Mouse (Mus musculus) forebrain, embryonic 11.5 days (tissue): ENCODE data around the gene Zbtb42. TPM values are rescaled to one million over a fixed set of nuclear protein-coding genes. Genes with fewer than 3 reads are reported as not detected.
A peak's percentile ranks its signal among the peaks of the same experiment; 100 is the strongest.

Source experiments
- ATAC-seq: fragments of 200-750 bp; cut with Nextera tagmentation; replicated peaks from 2 replicates; pipeline ENCODE4 v1.8.0; 2017; ENCODE audit warnings: moderate TSS enrichment; ENCODE audit not compliant: low FRiP score
- DNase-seq: peaks from one replicate; pipeline ENCODE4 v3.0.0-alpha.2; 2017; ENCODE audit warnings: low spot score
- H3K27ac ChIP-seq: fragments of 300-500 bp; sonication (generic); 2 replicates; pipeline ENCODE4 v1.5.1; 2014; ENCODE audit warnings: low read depth, low read length
- H3K27me3 ChIP-seq: fragments of 300-500 bp; sonication (generic); 2 replicates; pipeline ENCODE4 v1.6.1; 2014; ENCODE audit warnings: mild to moderate bottlenecking, low read length, mixed read lengths; ENCODE audit not compliant: control insufficient read depth, insufficient read depth
- H3K36me3 ChIP-seq: fragments of 300-500 bp; sonication (generic); 2 replicates; pipeline ENCODE4 v1.6.1; 2014; ENCODE audit warnings: mild to moderate bottlenecking, low read length, moderate library complexity, mixed read lengths; ENCODE audit not compliant: control insufficient read depth, insufficient read depth
- H3K4me1 ChIP-seq: fragments of 300-500 bp; sonication (generic); replicated peaks from 2 replicates; pipeline ENCODE4 v1.6.1; 2014; ENCODE audit warnings: low read length, mixed read lengths; ENCODE audit not compliant: control insufficient read depth, insufficient read depth
- H3K4me2 ChIP-seq: fragments of 300-500 bp; sonication (generic); 2 replicates; pipeline ENCODE4 v1.6.1; 2014; ENCODE audit warnings: low read depth, mild to moderate bottlenecking, low read length, moderate library complexity, mixed read lengths; ENCODE audit not compliant: severe bottlenecking
- H3K4me3 ChIP-seq: fragments of 300-500 bp; sonication (generic); 2 replicates; pipeline ENCODE4 v1.5.1; 2014; ENCODE audit warnings: low read depth, low read length
- H3K9ac ChIP-seq: fragments of 300-500 bp; sonication (generic); 2 replicates; pipeline ENCODE4 v1.6.1; 2014; ENCODE audit warnings: low read length
- H3K9me3 ChIP-seq: fragments of 300-500 bp; sonication (generic); 2 replicates; pipeline ENCODE4 v1.6.1; 2016; ENCODE audit warnings: low read length, mixed read lengths; ENCODE audit not compliant: control insufficient read depth
- WGBS: fragments of 180-500 bp; shearing (Covaris S2); extraction: QIAGEN DNeasy Blood & Tissue Kit; methylation state at CpG from one replicate; pipeline ENCODE4 v1.1.7; 2014; 5-methylcytosine and 5-hydroxymethylcytosine counted together
- polyA plus RNA-seq: library from polyadenylated mRNA; unstranded; fragments of >200 nt; fragmentation: Nextera tagmentation; extraction: Ambion mirVana; gene quantifications from 2 replicates; pipeline ENCODE4 v1.2.1, GENCODE M21; 2014

Zbtb42 gene
- 4.4 and 5.3 TPM in 2 replicates for polyA plus RNA-seq

- WGBS = under 1% methylated on average over 54 of the region's 60 CpGs
- Histone ChIP-seq H3K4me1 (peaks cover 15% of the 10 kb centered on the region), H3K27me3 (peaks cover 38% of the 10 kb centered on the region), H3K9ac (peak within 1 kb of the TSS; percentile 67), H3K4me2 (peak within 1 kb of the TSS; percentile 95), H3K27ac (no peak within 1 kb of the TSS), H3K4me3 (peak within 1 kb of the TSS; percentile 63), H3K9me3 (no peaks in the 10 kb centered on the region), H3K36me3 (no peaks in the 10 kb centered on the region)
- DNase-seq = peak; percentile 87
- ATAC-seq = peak; percentile 56
Measured at GRCm38 (mm10) chr12:112678555-112679026, at the start of gene Zbtb42. Gene Zbtb42, plus strand, starts transcription at chr12:112678828.

- DNase-seq (peak; percentile 77), ATAC-seq (peak; percentile 81)
- Histone ChIP-seq H3K27me3 (no peaks in the 10 kb centered on the region), H3K27ac (no peak overlapping the region), H3K4me2 (peak overlapping the region; percentile 42), H3K4me3 (peak overlapping the region; percentile 6; the same call in 1 of the 2 replicates), H3K4me1 (peaks cover 4% of the 10 kb centered on the region; the same call in 1 of the 2 replicates), H3K36me3 (no peaks in the 10 kb centered on the region), H3K9me3 (no peaks in the 10 kb centered on the region), H3K9ac (peak overlapping the region; percentile 17; the same call in 1 of the 2 replicates)
- WGBS = 38% methylated on average over 19 of the region's 19 CpGs
Measured at GRCm38 (mm10) chr12:112628928-112629721, 49.5 kb upstream of the Zbtb42 start.

DNA sequence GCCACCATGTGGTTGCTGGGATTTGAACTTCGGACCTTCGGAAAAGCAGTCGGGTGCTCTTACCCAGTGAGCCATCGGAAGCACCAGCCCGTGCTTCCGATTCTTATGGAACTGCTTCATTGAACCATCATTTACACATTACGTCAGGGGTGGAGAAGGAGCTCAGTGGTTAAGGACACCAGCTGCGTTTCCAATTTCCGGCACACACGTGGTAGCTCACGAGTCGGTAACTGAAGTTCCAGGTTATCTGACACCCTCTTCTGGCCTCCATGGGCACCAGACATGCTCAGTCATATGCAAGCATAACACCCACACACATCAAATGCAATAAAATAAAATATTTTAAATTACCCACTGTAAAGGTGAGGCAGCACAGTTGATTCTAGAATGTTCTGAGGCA, 48.6 kb upstream of the Zbtb42 start:
- DNase-seq = no peak
- Histone ChIP-seq H3K9me3 (no peaks in the 10 kb centered on the region), H3K36me3 (no peaks in the 10 kb centered on the region), H3K9ac (no peak overlapping the region), H3K4me1 (peaks cover 4% of the 10 kb centered on the region; the same call in 1 of the 2 replicates), H3K4me2 (no peak overlapping the region), H3K4me3 (no peak overlapping the region), H3K27ac (no peak overlapping the region), H3K27me3 (no peaks in the 10 kb centered on the region)
- ATAC-seq = no peak
- 90% methylated on average over 12 of the region's 12 CpGs for WGBS

GRCm38 (mm10) chr12:112630796-112631195, 47.8 kb upstream of the Zbtb42 start:
- no peak overlapping the region for H3K4me3 ChIP-seq
- H3K36me3 ChIP-seq = no peaks in the 10 kb centered on the region
- no peak overlapping the region for H3K27ac ChIP-seq
- H3K4me2 ChIP-seq = no peak overlapping the region
- H3K9me3 ChIP-seq = no peaks in the 10 kb centered on the region
- no peak for DNase-seq
- no peaks in the 10 kb centered on the region for H3K27me3 ChIP-seq
- H3K4me1 ChIP-seq = peaks cover 4% of the 10 kb centered on the region; the same call in 1 of the 2 replicates
- 86% methylated on average over 5 of the region's 5 CpGs for WGBS
- no peak for ATAC-seq
- no peak overlapping the region for H3K9ac ChIP-seq

GRCm38 (mm10) chr12:112631472-112631871, 47.2 kb upstream of the Zbtb42 start:
- H3K27ac ChIP-seq = no peak overlapping the region
- no peak for DNase-seq
- no peak overlapping the region for H3K9ac ChIP-seq
- ATAC-seq = no peak
- no peaks in the 10 kb centered on the region for H3K9me3 ChIP-seq
- peaks cover 4% of the 10 kb centered on the region; the same call in 1 of the 2 replicates for H3K4me1 ChIP-seq
- H3K4me2 ChIP-seq = no peak overlapping the region
- no peaks in the 10 kb centered on the region for H3K36me3 ChIP-seq
- no peaks in the 10 kb centered on the region for H3K27me3 ChIP-seq
- WGBS = 70% methylated on average over 1 of the region's 1 CpGs
- no peak overlapping the region for H3K4me3 ChIP-seq

DNA sequence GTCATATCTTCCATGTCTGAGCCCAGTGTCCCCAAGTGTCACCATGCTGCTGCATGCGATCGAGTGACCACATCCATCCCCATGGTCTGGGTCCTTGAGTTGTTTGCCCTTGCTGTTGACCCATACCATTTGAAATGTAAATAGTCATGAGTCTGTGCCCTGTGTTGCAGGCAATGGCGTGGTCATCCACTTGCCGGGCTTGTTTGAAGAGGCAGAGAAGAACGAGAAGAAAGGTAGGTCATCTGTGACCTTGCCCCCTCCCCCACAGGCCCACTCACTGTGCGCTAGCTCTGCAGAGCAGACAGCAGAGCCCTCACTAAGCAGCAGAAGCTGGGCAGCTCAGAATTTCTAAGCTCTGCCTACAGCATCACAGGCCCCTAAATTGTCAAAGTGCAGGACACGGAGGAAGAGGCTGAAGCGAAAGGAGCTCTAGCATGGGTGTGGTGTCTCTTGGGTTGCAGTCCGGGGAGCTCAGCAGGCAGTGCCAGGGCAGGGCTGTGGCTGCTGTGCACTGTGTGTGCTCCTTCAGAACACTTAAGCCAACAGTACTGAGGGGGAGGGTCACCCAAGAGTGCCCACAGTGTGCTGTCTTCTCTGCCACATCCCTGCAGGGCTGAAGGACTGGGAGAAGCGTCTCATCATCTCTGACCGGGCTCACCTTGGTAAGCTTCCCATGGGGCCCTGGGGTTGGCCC, 46.4 kb upstream of the Zbtb42 start:
- Histone ChIP-seq H3K9me3 (no peaks in the 10 kb centered on the region), H3K4me3 (no peak overlapping the region), H3K4me1 (peaks cover 4% of the 10 kb centered on the region; the same call in 1 of the 2 replicates), H3K36me3 (no peaks in the 10 kb centered on the region), H3K27ac (no peak overlapping the region), H3K9ac (no peak overlapping the region), H3K27me3 (no peaks in the 10 kb centered on the region), H3K4me2 (no peak overlapping the region)
- ATAC-seq = no peak
- DNase-seq = no peak
- 80% methylated on average over 11 of the region's 11 CpGs for WGBS

DNA sequence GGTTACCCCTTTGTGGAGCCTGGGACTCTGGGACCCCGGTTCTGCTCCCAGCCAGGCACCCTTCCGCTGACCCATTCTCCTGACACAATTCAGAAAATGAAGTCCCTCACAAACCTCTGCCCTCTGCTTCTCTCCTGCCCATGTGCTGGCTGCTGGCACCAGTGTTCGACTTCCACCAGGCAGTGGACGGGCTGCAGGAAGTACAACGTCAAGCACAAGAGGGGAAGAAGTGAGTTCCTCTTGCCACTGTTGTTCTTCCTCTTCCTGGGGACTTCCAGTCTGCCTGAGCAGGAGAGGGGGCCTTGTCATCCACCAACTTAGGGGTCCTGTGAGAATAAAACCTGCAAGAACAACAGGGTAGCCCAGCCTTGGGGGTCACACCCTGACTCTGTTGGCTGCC, 45.7 kb upstream of the Zbtb42 start:
- H3K4me2 ChIP-seq = no peak overlapping the region
- H3K9me3 ChIP-seq = no peaks in the 10 kb centered on the region
- H3K4me1 ChIP-seq = peaks cover 4% of the 10 kb centered on the region; the same call in 1 of the 2 replicates
- 86% methylated on average over 5 of the region's 5 CpGs for WGBS
- H3K4me3 ChIP-seq = no peak overlapping the region
- no peaks in the 10 kb centered on the region for H3K36me3 ChIP-seq
- ATAC-seq = no peak
- H3K9ac ChIP-seq = no peak overlapping the region
- H3K27me3 ChIP-seq = no peaks in the 10 kb centered on the region
- no peak overlapping the region for H3K27ac ChIP-seq
- no peak for DNase-seq

DNA sequence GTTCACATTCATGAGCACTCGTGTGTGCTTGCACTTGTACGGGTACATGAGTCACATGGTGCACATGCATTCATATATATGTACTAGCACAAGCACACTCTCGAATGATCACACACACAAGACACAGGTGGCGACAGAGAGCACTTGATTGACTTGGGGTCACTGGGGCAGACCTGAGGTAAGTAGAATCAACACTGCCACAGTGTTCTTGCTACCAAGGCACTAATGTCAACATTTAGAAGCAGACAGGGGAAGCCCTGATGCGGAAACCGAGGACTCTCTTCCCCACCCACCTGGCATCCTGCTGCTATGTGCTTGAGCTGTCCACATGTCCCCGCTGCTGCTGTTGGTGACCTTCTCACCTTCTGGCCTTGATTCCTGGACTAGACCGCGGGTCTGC, 44.9 kb upstream of the Zbtb42 start:
- 79% methylated on average over 9 of the region's 9 CpGs for WGBS
- H3K4me3 ChIP-seq = no peak overlapping the region
- H3K36me3 ChIP-seq = no peaks in the 10 kb centered on the region
- H3K9ac ChIP-seq = no peak overlapping the region
- no peak overlapping the region for H3K4me2 ChIP-seq
- H3K27ac ChIP-seq = no peak overlapping the region
- H3K27me3 ChIP-seq = no peaks in the 10 kb centered on the region
- H3K9me3 ChIP-seq = no peaks in the 10 kb centered on the region
- DNase-seq (no peak), ATAC-seq (no peak)
- H3K4me1 ChIP-seq = peaks cover 4% of the 10 kb centered on the region; the same call in 1 of the 2 replicates
